Mouse (Mus musculus) lung, embryonic 15.5 days (tissue): ENCODE results near the gene Tmem221. TPM values are rescaled to one million over a fixed set of nuclear protein-coding genes. Genes with fewer than 3 reads are reported as not detected.

Experiments used
- ATAC-seq: fragments of 200-750 bp; cut with Nextera tagmentation; 2 replicates; pipeline ENCODE4 v1.8.0; 2017; ENCODE audit warnings: moderate number of reproducible peaks, borderline replicate concordance; ENCODE audit not compliant: low FRiP score, low TSS enrichment; ENCODE audit errors: extremely low read depth
- H3K27ac ChIP-seq: fragments of 300-500 bp; sonication (generic); 2 replicates; pipeline ENCODE4 v1.5.1; 2015; ENCODE audit warnings: moderate library complexity, mild to moderate bottlenecking, inconsistent platforms
- H3K27me3 ChIP-seq: fragments of 300-500 bp; sonication (generic); 2 replicates; pipeline ENCODE4 v1.6.1; 2015; ENCODE audit warnings: inconsistent platforms
- H3K36me3 ChIP-seq: fragments of 300-500 bp; sonication (generic); 2 replicates; pipeline ENCODE4 v1.6.1; 2015; ENCODE audit warnings: inconsistent platforms
- H3K4me1 ChIP-seq: fragments of 300-500 bp; sonication (generic); 2 replicates; pipeline ENCODE4 v1.6.1; 2015; ENCODE audit warnings: inconsistent platforms
- H3K4me2 ChIP-seq: fragments of 300-500 bp; sonication (generic); 2 replicates; pipeline ENCODE4 v1.6.1; 2015; ENCODE audit warnings: inconsistent platforms, mild to moderate bottlenecking, moderate library complexity
- H3K4me3 ChIP-seq: fragments of 300-500 bp; sonication (generic); 2 replicates; pipeline ENCODE4 v1.5.1; 2015; ENCODE audit warnings: mild to moderate bottlenecking, inconsistent platforms
- H3K9ac ChIP-seq: fragments of 300-500 bp; sonication (generic); 2 replicates; pipeline ENCODE4 v1.6.1; 2015; ENCODE audit warnings: inconsistent platforms
- H3K9me3 ChIP-seq: fragments of 300-500 bp; sonication (generic); 2 replicates; pipeline ENCODE4 v1.6.1; 2016; ENCODE audit warnings: inconsistent platforms
- WGBS: fragments of 180-500 bp; shearing (Covaris S2); methylation state at CpG from one replicate; pipeline ENCODE4 v1.1.7; 2015; 5-methylcytosine and 5-hydroxymethylcytosine counted together
- polyA plus RNA-seq: library from polyadenylated mRNA; unstranded; fragments of >200 nt; fragmentation: Nextera tagmentation; extraction: Ambion mirVana; gene quantifications from 2 replicates; pipeline ENCODE4 v1.2.1, GENCODE M21; 2015

Gene Tmem221
- polyA plus RNA-seq, 1 experiment from 2014 or later, result 4.6 TPM

- no peaks in the 10 kb centered on the region for H3K9me3 ChIP-seq
- no peaks in the 10 kb centered on the region for H3K36me3 ChIP-seq
- no peak overlapping the region for H3K4me2 ChIP-seq
- ATAC-seq, result no peak
- peaks cover 30% of the 10 kb centered on the region for H3K4me1 ChIP-seq
- no peak overlapping the region for H3K9ac ChIP-seq
- 3% methylated on average over 6 of the region's 6 CpGs for WGBS
- H3K27ac ChIP-seq, result no peak overlapping the region
- H3K4me3 ChIP-seq, result no peak overlapping the region
- H3K27me3 ChIP-seq, result 0 out of 2 replicates have a peak, but pooled peaks cover under 1% of the 10 kb centered on the region
Observed at GRCm38 (mm10) chr8:71516786-71517185, 41.9 kb downstream of the Tmem221 start.

DNA sequence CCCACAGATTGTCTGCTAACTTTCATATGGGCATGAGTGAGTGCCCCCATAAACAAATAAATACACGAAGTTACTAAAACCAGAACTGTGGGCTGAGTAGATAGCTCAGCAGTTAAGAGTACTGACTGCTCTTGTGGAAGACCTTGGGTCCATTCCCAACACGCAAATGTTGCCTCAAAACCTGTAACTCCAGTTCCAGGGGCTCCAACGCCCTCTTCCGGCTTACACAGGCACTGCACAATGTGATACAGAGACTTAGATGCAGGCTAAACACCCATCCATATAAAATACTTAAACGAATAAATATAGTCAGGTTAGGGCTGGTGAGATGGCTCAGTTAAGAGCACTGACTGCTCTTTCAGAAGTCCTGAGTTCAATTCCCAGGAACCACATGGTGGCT lies 43.6 kb downstream of the Tmem221 start:
- no peak overlapping the region for H3K9ac ChIP-seq
- ATAC-seq, result no peak
- H3K9me3 ChIP-seq, result no peaks in the 10 kb centered on the region
- H3K36me3 ChIP-seq, result no peaks in the 10 kb centered on the region
- no peak overlapping the region for H3K27ac ChIP-seq
- peaks cover 28% of the 10 kb centered on the region for H3K4me1 ChIP-seq
- 67% methylated on average over 5 of the region's 5 CpGs for WGBS
- H3K4me2 ChIP-seq, result no peak overlapping the region
- H3K27me3 ChIP-seq, result peaks cover 11% of the 10 kb centered on the region; the same call in 1 of the 2 replicates
- no peak overlapping the region for H3K4me3 ChIP-seq

DNA sequence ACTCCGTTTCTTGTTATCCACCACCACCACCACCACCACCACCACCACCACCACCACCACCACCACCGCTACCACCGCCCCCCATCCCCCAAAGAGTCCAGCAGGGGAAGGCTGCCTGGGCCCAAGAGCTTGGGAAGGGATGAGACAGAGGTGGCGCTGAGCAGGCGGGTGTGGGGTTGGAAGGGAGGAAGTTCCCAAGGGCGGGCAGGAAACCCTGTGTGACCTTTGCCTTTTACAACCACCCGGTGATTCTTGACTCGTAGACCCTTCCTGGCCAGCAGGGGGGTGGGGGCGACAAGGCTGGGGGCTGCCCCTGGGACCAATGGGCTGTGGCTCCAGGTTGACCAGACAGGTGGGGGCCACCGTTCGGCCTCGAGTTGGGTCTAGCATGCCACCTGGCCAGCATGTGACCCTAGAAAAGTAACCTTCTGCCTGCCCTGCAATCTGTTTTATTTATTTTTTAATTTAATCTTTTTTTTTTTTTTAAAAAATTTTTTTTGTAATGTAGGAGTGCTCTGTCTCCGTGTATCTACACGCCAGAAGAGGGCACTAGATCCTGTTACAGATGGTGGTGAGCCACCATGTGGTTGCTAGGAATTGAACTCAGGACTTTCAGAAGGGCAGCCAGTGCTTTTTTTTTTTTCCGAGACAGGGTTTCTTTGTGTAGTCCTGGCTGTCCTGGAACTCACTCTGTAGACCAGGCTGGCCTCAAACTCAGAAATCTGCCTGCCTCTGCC lies 45.5 kb downstream of the Tmem221 start:
- ATAC-seq, result no peak
- H3K27ac ChIP-seq, result peak overlapping the region; percentile 55
- 63% methylated on average over 15 of the region's 15 CpGs for WGBS

DNA sequence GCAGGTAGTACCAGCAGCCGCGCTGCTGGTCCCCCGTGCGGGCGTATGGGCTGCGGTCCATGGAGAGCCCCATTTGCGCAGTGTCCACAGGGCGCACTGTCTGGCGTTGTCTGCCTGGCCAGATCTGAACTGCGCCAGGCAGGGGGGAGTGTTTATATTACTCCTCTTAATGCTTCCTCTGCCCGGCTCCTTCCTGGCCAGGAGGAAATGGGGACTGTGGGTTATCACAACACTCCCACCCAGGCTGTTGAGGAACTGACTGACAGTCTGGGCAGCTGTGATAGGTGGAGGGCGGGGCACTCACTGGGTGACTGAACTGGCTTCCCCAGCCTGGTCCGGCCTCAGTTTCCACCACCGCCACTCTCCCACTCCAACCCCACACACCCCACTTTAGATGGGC lies 47.0 kb downstream of the Tmem221 start, which contains the start of gene Plvap:
Gene Plvap (minus strand): TSS at position 109 of the 400 bp plus-strand sequence.
- Histone ChIP-seq H3K4me2 (peak within 1 kb of the TSS; percentile 44), H3K4me3 (peak within 1 kb of the TSS; percentile 35), H3K27me3 (peaks cover 42% of the 10 kb centered on the region), H3K4me1 (peaks cover 29% of the 10 kb centered on the region), H3K36me3 (no peaks in the 10 kb centered on the region), H3K9me3 (no peaks in the 10 kb centered on the region), H3K27ac (peak within 1 kb of the TSS; percentile 55), H3K9ac (0 out of 2 replicates have a peak within 1 kb of the TSS, but pooled peaks have one; percentile 10)
- WGBS, result 20% methylated on average over 14 of the region's 14 CpGs
- ATAC-seq, result peak; percentile 28; the same call in 1 of the 2 replicates

More for the DNA sequence above, 45.5 kb downstream of the Tmem221 start:
- Histone ChIP-seq H3K9me3 (no peaks in the 10 kb centered on the region), H3K27me3 (peaks cover 26% of the 10 kb centered on the region), H3K4me2 (no peak overlapping the region), H3K9ac (no peak overlapping the region), H3K4me1 (peaks cover 28% of the 10 kb centered on the region), H3K36me3 (no peaks in the 10 kb centered on the region), H3K4me3 (no peak overlapping the region)

DNA sequence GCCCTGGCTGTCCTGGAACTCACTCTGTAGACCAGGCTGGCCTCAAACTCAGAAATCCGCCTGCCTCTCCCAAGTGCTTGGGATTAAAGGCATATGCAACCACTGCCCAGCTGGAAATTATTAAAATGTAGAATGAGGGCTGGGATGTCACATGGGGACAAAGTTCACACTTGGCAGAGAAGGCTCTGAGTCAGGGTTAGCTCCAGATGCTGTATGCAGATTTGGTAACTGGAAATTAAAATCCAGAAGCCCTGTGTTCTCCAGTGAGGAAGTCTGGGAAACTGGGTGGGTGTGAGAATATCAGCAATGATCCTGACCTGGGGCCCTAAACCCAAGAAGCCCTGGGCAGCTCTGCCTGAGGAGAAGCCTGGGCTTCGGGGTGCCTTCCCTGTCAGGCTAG lies 49.4 kb downstream of the Tmem221 start:
- no peak for ATAC-seq
- no peaks in the 10 kb centered on the region for H3K9me3 ChIP-seq
- no peaks in the 10 kb centered on the region for H3K36me3 ChIP-seq
- H3K27me3 ChIP-seq, result peaks cover 48% of the 10 kb centered on the region
- peak overlapping the region; percentile 44 for H3K4me2 ChIP-seq
- 67% methylated on average over 2 of the region's 2 CpGs for WGBS
- H3K27ac ChIP-seq, result no peak overlapping the region
- peak overlapping the region; percentile 35; the same call in 1 of the 2 replicates for H3K4me3 ChIP-seq
- no peak overlapping the region for H3K9ac ChIP-seq
- peaks cover 30% of the 10 kb centered on the region for H3K4me1 ChIP-seq

DNA sequence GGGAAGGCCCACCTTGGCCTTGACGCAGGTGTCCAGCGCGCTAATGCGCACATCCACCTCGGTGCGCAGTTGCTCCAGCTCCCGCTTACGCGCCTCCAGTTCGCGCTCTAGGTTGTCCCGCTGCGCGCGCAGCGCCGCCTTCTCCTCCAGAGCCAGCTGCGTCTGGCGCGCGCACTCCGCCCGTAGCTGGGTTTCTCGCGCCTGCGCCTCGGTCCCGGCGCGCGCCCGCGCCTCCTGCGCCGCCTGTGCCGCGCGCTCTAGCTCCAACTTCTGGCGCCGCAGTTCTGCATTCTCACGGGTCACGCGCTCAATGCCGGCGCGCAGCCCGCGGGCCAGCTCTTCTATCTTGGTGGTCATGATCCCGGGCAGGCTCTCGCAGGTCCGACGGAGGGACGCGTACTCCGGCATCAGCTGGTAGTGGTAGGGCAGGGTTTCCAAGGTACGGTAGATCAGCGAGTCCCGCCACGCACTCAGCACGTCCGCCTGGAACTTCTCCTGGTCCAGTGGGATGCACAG lies 51.0 kb downstream of the Tmem221 start:
- no peaks in the 10 kb centered on the region for H3K36me3 ChIP-seq
- H3K27me3 ChIP-seq, result peaks cover 48% of the 10 kb centered on the region
- under 1% methylated on average over 61 of the region's 61 CpGs for WGBS
- no peak overlapping the region for H3K9ac ChIP-seq
- no peaks in the 10 kb centered on the region for H3K9me3 ChIP-seq
- peak overlapping the region; percentile 58 for H3K4me2 ChIP-seq
- ATAC-seq, result peak; percentile 67
- peaks cover 26% of the 10 kb centered on the region for H3K4me1 ChIP-seq
- no peak overlapping the region for H3K27ac ChIP-seq
- peak overlapping the region; percentile 39 for H3K4me3 ChIP-seq

DNA sequence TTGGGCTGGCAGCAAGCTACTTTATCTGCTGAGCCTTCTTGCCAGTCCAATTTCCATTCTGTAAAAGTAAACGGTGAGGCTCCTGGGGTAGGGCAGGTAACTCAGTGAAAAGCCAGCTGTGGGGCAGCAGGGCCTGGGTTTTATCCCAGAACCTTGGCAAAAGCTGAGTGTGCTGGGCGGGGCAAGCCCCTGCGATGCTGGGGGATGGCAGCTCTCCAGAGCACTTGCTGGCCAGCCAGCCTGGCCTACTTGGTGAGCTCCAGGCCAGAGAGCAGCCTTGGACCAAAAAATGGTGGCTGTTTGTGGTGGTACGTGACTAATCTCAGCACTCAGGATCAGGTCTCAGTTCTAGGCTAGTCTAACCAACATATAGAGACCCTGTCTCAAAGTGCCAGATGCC lies 52.7 kb downstream of the Tmem221 start:
- Histone ChIP-seq H3K36me3 (no peaks in the 10 kb centered on the region), H3K4me3 (no peak overlapping the region), H3K4me2 (no peak overlapping the region), H3K9ac (no peak overlapping the region), H3K4me1 (peaks cover 18% of the 10 kb centered on the region), H3K27me3 (peaks cover 40% of the 10 kb centered on the region), H3K27ac (no peak overlapping the region), H3K9me3 (no peaks in the 10 kb centered on the region)
- no peak for ATAC-seq
- 74% methylated on average over 4 of the region's 4 CpGs for WGBS

DNA sequence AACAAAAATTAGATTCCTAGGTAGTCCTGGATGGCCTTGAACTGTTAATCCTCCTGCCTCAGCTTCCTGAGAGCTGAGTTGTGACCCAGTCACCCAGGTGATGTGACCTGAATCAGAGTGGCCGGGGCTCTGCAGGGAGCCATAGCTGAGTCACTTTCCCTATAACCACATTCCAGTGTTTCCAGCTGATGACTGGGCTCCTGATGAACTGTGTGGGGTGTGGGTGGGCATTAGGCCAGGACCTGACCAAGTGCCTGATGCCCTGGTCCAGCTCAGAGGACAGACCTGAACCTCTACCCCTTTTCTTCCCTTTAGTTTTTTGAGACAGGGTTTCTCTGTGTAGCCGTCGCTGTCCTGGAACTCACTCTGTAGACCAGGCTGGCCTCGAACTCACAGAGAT lies 53.3 kb downstream of the Tmem221 start:
- Histone ChIP-seq H3K36me3 (no peaks in the 10 kb centered on the region), H3K4me3 (no peak overlapping the region), H3K4me1 (peaks cover 18% of the 10 kb centered on the region), H3K4me2 (no peak overlapping the region), H3K9ac (no peak overlapping the region), H3K27me3 (peaks cover 39% of the 10 kb centered on the region), H3K27ac (no peak overlapping the region), H3K9me3 (no peaks in the 10 kb centered on the region)
- WGBS, result 86% methylated on average over 4 of the region's 4 CpGs
- no peak for ATAC-seq

DNA sequence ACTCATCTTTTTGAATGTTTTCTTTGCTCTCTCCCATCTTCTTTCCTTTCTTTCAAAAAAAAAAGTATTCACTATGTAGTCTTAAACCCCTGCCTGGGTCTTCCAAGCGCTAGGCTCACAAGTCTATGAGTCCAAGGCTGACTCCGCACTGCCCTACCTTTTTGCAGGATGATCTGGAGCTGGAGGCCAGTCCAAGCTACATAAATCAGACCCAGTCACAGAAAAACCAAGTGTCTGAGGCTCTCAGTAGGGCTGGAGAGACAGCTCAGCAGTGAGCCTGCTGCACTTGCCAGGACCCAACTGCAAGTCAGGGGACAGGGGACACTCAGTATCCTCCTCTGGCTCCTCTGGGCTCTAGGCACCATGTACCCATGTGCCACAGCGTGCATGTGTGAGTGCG lies 54.3 kb downstream of the Tmem221 start:
- Histone ChIP-seq H3K27me3 (peaks cover 31% of the 10 kb centered on the region), H3K27ac (0 out of 2 replicates have a peak overlapping the region, but pooled peaks have one; percentile 2), H3K4me2 (no peak overlapping the region), H3K4me3 (no peak overlapping the region), H3K9ac (no peak overlapping the region), H3K9me3 (no peaks in the 10 kb centered on the region), H3K36me3 (no peaks in the 10 kb centered on the region), H3K4me1 (peaks cover 23% of the 10 kb centered on the region)
- WGBS, result 88% methylated on average over 4 of the region's 4 CpGs
- ATAC-seq, result no peak

Other genes with a start within 250 kb of the Tmem221 start
- gene Use1, start 192.0 kb downstream of the Tmem221 start, polyA plus RNA-seq, result 85.0 and 87.0 TPM in 2 replicates
- 7.0 and 7.2 TPM in 2 replicates for gene Ocel1, start 187.6 kb downstream of the Tmem221 start, polyA plus RNA-seq
- 76.6 and 80.4 TPM in 2 replicates for gene Nr2f6, start 176.9 kb downstream of the Tmem221 start, polyA plus RNA-seq
- gene Ushbp1, start 163.1 kb downstream of the Tmem221 start, polyA plus RNA-seq, result 28.2 and 30.7 TPM in 2 replicates
- gene Babam1, start 162.0 kb downstream of the Tmem221 start, polyA plus RNA-seq, result 109 and 112 TPM in 2 replicates
- gene Ankle1, start 152.9 kb downstream of the Tmem221 start, polyA plus RNA-seq, result 42.6 and 46.7 TPM in 2 replicates
- gene Abhd8, start 95.2 kb downstream of the Tmem221 start, polyA plus RNA-seq, result 51.3 and 56.0 TPM in 2 replicates
- gene Mrpl34, start 93.9 kb downstream of the Tmem221 start, polyA plus RNA-seq, result 130 and 147 TPM in 2 replicates
- 104 TPM in 2 replicates for gene Dda1, start 89.7 kb downstream of the Tmem221 start, polyA plus RNA-seq
- gene Ano8, start 72.9 kb downstream of the Tmem221 start, polyA plus RNA-seq, result 1.6 and 1.9 TPM in 2 replicates
- 16.3 and 19.1 TPM in 2 replicates for gene Gtpbp3, start 70.8 kb downstream of the Tmem221 start, polyA plus RNA-seq
- gene Plvap, start 47.1 kb downstream of the Tmem221 start, polyA plus RNA-seq, result 146 and 147 TPM in 2 replicates
- 0.39 and 0.65 TPM in 2 replicates for gene Ccdc194, start 33.2 kb downstream of the Tmem221 start, polyA plus RNA-seq
- gene Bst2, start 21.4 kb downstream of the Tmem221 start, polyA plus RNA-seq, result 49.7 and 52.0 TPM in 2 replicates
- gene Mvb12a, start 15.9 kb downstream of the Tmem221 start, polyA plus RNA-seq, result 95.2 and 96.6 TPM in 2 replicates
- gene Nxnl1, start 7.7 kb upstream of the Tmem221 start, polyA plus RNA-seq, result not detected in 2 replicates
- 34.3 and 36.7 TPM in 2 replicates for gene Slc27a1, start 10.0 kb upstream of the Tmem221 start, polyA plus RNA-seq
- 228 and 230 TPM in 2 replicates for gene Pgls, start 33.3 kb upstream of the Tmem221 start, polyA plus RNA-seq
- gene Fam129c, start 38.8 kb upstream of the Tmem221 start, polyA plus RNA-seq, result 3.1 and 3.4 TPM in 2 replicates
- gene Colgalt1, start 52.1 kb upstream of the Tmem221 start, polyA plus RNA-seq, result 77.9 and 79.3 TPM in 2 replicates
- 0.66 and 0.81 TPM in 2 replicates for gene Unc13a, start 112.9 kb upstream of the Tmem221 start, polyA plus RNA-seq
- 9.9 TPM in 2 replicates for gene Jak3, start 117.4 kb upstream of the Tmem221 start, polyA plus RNA-seq
- 0.63 and 1.3 TPM in 2 replicates for gene Insl3, start 130.3 kb upstream of the Tmem221 start, polyA plus RNA-seq
- 3.3 and 3.6 TPM in 2 replicates for gene B3gnt3, start 142.9 kb upstream of the Tmem221 start, polyA plus RNA-seq
- 4.8 and 7.6 TPM in 2 replicates for gene Fcho1, start 166.8 kb upstream of the Tmem221 start, polyA plus RNA-seq